Mouse (Mus musculus) hindbrain, embryonic 13.5 days (tissue): ENCODE measurements around the gene Gria3. TPM values are rescaled to one million over a fixed set of nuclear protein-coding genes. Genes with fewer than 3 reads are reported as not detected.
A peak's percentile ranks its signal among the peaks of the same experiment; 100 is the strongest.

ENCODE experiments used
- ATAC-seq: fragments of 200-750 bp; cut with Nextera tagmentation; 2 replicates; pipeline ENCODE4 v1.8.0; 2017; ENCODE audit warnings: moderate TSS enrichment; ENCODE audit not compliant: low FRiP score
- H3K27ac ChIP-seq: fragments of 300-500 bp; sonication (generic); 2 replicates; pipeline ENCODE4 v1.5.1; 2015; ENCODE audit warnings: inconsistent platforms, mild to moderate bottlenecking, moderate library complexity
- H3K27me3 ChIP-seq: fragments of 300-500 bp; sonication (generic); 2 replicates; pipeline ENCODE4 v1.6.1; 2015; ENCODE audit warnings: mild to moderate bottlenecking, inconsistent platforms
- H3K36me3 ChIP-seq: fragments of 300-500 bp; sonication (generic); 2 replicates; pipeline ENCODE4 v1.6.1; 2015; ENCODE audit warnings: mild to moderate bottlenecking, inconsistent platforms
- H3K4me1 ChIP-seq: fragments of 300-500 bp; sonication (generic); replicated peaks from 2 replicates; pipeline ENCODE4 v1.6.1; 2015; ENCODE audit warnings: inconsistent platforms
- H3K4me2 ChIP-seq: fragments of 300-500 bp; sonication (generic); 2 replicates; pipeline ENCODE4 v1.6.1; 2015; ENCODE audit warnings: inconsistent platforms, mild to moderate bottlenecking, moderate library complexity
- H3K4me3 ChIP-seq: fragments of 300-500 bp; sonication (generic); 2 replicates; pipeline ENCODE4 v1.5.1; 2015; ENCODE audit warnings: mild to moderate bottlenecking, inconsistent platforms
- H3K9ac ChIP-seq: fragments of 300-500 bp; sonication (generic); 2 replicates; pipeline ENCODE4 v1.6.1; 2015; ENCODE audit warnings: mild to moderate bottlenecking, inconsistent platforms
- H3K9me3 ChIP-seq: fragments of 300-500 bp; sonication (generic); 2 replicates; pipeline ENCODE4 v1.6.1; 2016; ENCODE audit warnings: inconsistent platforms
- WGBS: fragments of 180-500 bp; shearing (Covaris S2); methylation state at CpG from one replicate; pipeline ENCODE4 v1.1.7; 2015; 5-methylcytosine and 5-hydroxymethylcytosine counted together
- polyA plus RNA-seq: library from polyadenylated mRNA; unstranded; fragments of >200 nt; fragmentation: Nextera tagmentation; extraction: Ambion mirVana; gene quantifications from 2 replicates; pipeline ENCODE4 v1.2.1, GENCODE M21; 2015

The Gria3 gene
- polyA plus RNA-seq = 13.3 and 13.4 TPM in 2 replicates

DNA sequence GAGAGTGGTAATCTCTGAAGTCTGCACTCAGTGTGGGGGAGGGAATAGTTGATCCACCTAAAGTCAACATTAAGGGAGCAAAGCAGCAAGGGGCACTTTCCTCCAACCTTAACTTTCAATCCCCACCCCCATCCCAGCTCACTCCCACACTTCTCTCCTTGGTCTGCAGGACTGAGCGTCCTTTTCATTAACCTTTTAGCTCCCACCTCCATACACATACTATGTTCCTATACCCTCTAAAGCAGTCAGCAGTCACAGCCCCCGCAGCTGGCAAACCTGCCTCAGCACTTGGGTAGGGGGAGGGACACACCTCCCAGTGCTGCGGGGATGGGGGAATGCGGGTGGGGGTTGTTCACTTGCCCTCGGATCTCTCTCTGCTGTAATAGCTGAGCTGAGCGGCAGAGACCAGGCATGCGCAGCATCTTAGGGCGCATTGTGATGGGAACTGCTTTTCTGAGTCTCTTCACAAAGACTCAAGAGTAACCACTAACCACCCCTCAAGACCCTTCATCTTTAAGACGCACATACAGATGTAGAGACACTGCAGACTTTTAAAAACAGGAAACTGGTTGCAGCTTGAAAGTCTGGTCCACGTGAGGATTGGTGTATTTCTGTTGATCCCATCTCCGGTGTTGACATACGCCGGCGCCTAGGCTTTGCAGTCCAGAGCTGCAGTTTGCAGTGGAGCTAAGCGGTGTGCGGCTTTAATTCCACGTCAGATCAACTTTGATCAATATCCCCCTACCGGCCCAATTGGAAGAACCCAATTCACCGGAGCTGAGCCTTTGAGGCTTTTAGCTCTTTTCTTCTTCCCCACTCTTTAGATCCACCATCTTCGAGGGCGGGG is at the start of gene Gria3:
TSS of gene Gria3 (plus strand) at position 797 of the 847 bp plus-strand sequence.
- H3K9ac ChIP-seq = peak within 1 kb of the TSS; percentile 68
- peak within 1 kb of the TSS; percentile 65 for H3K4me2 ChIP-seq
- no peaks in the 10 kb centered on the region for H3K9me3 ChIP-seq
- peak within 1 kb of the TSS; percentile 71 for H3K27ac ChIP-seq
- H3K4me3 ChIP-seq = peak within 1 kb of the TSS; percentile 50
- no peaks in the 10 kb centered on the region for H3K36me3 ChIP-seq
- H3K27me3 ChIP-seq = no peaks in the 10 kb centered on the region
- H3K4me1 ChIP-seq = peaks cover 8% of the 10 kb centered on the region; the same call in 1 of the 2 replicates
- ATAC-seq = peak; percentile 81
- 14% methylated on average over 21 of the region's 21 CpGs for WGBS

DNA sequence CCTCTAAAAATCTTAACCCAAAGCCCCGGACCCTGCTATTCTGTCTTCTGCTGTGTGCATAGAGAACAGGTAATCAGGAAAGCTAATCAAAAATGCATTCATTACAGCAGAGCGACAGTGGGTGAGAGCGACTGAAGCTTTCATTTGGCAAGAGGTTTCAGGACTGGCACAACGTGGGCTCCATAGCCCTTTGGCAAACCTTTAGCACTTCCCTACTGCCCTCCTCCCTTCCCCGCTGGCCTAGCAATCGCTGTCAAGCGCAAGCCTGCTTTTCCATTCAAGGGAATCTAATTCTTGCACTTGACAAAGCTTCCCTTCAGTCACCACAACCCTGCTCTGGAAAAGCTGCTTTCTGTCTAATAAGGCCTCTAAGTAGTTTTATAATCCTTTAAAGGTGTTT is 13.6 kb upstream of the Gria3 start:
- no peak overlapping the region for H3K9ac ChIP-seq
- H3K27me3 ChIP-seq = no peaks in the 10 kb centered on the region
- no peak overlapping the region; the same call in 1 of the 2 replicates for H3K27ac ChIP-seq
- no peak overlapping the region for H3K4me3 ChIP-seq
- no peaks in the 10 kb centered on the region for H3K4me1 ChIP-seq
- H3K9me3 ChIP-seq = no peaks in the 10 kb centered on the region
- WGBS = 43% methylated on average over 7 of the region's 7 CpGs
- no peaks in the 10 kb centered on the region for H3K36me3 ChIP-seq
- H3K4me2 ChIP-seq = no peak overlapping the region
- ATAC-seq = no peak

DNA sequence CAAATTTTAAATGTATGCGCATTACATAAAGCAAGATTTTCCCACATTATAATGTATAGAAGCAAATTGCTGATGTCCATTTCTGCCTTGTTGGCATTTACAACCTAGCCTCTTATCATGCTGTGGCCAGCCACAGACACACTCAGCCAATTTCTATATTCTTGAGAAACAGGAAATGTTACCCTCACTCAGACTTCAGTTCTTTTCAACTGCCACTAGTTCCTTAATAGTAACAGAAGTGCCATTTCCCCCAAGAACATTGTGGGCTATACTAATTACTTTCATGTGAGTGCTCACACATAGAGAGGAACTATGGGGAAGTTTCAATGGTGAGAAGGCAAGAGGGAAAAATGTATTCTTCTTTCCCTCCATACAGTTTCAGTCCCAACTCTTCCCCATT is 11.6 kb upstream of the Gria3 start:
- no peak overlapping the region for H3K4me2 ChIP-seq
- ATAC-seq = no peak
- H3K36me3 ChIP-seq = no peaks in the 10 kb centered on the region
- no peak overlapping the region for H3K4me3 ChIP-seq
- no peak overlapping the region for H3K9ac ChIP-seq
- no peaks in the 10 kb centered on the region for H3K9me3 ChIP-seq
- no peaks in the 10 kb centered on the region for H3K27me3 ChIP-seq
- no peaks in the 10 kb centered on the region for H3K4me1 ChIP-seq
- no peak overlapping the region for H3K27ac ChIP-seq
- WGBS = 98% methylated on average over 1 of the region's 1 CpGs

DNA sequence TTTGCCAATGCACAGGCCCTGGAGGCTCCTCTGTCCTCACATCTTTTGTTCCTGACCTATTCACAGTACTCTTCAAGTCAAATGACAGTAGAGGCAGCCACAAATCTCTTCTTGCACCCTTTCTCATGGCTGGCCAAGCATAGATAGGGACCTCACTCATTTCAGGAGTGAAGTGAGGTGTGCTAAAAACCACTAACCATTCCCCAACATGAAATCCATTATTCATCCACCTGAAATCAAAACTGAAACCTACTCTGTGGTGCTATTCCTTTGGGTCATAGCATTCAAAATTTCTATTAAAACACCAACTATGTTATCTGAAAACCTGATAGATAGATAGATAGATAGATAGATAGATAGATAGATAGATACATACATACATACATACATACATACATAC is 2.2 kb upstream of the Gria3 start:
- H3K9me3 ChIP-seq = no peaks in the 10 kb centered on the region
- no peak overlapping the region for H3K4me3 ChIP-seq
- ATAC-seq = no peak

DNA sequence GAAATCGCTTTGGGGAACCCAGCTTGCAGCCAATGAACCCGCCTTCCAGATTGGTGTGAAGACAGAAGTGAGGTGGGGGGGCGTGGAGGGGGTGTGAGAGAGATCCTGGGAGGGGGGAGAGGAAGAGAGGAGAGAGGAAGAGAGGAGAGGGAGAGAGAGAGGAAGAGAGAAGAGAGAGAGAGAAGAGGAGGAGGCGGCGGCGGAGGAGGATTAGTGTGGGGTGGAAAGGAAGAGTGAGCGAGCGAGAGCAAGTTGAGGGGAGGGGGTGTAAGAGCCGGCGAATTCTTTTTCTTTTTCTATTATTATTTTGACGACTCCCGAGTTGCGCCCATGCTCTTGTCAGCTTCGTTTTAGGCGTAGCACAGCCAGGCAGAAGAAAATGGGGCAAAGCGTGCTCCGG is 532 bp downstream of the Gria3 start:
- peak overlapping the region; percentile 65 for H3K4me2 ChIP-seq
- peak; percentile 34; the same call in 1 of the 2 replicates for ATAC-seq
- peak overlapping the region; percentile 71 for H3K27ac ChIP-seq
- no peaks in the 10 kb centered on the region for H3K9me3 ChIP-seq
- H3K36me3 ChIP-seq = no peaks in the 10 kb centered on the region
- peak overlapping the region; percentile 68 for H3K9ac ChIP-seq
- H3K4me1 ChIP-seq = peaks cover 13% of the 10 kb centered on the region; the same call in 1 of the 2 replicates
- no peaks in the 10 kb centered on the region for H3K27me3 ChIP-seq
- peak overlapping the region; percentile 50 for H3K4me3 ChIP-seq
- 9% methylated on average over 15 of the region's 17 CpGs for WGBS

More for the DNA sequence above, 2.2 kb upstream of the Gria3 start:
- Histone ChIP-seq H3K27ac (no peak overlapping the region), H3K4me1 (peaks cover 7% of the 10 kb centered on the region; the same call in 1 of the 2 replicates), H3K9ac (no peak overlapping the region), H3K27me3 (no peaks in the 10 kb centered on the region), H3K4me2 (no peak overlapping the region), H3K36me3 (no peaks in the 10 kb centered on the region)

DNA sequence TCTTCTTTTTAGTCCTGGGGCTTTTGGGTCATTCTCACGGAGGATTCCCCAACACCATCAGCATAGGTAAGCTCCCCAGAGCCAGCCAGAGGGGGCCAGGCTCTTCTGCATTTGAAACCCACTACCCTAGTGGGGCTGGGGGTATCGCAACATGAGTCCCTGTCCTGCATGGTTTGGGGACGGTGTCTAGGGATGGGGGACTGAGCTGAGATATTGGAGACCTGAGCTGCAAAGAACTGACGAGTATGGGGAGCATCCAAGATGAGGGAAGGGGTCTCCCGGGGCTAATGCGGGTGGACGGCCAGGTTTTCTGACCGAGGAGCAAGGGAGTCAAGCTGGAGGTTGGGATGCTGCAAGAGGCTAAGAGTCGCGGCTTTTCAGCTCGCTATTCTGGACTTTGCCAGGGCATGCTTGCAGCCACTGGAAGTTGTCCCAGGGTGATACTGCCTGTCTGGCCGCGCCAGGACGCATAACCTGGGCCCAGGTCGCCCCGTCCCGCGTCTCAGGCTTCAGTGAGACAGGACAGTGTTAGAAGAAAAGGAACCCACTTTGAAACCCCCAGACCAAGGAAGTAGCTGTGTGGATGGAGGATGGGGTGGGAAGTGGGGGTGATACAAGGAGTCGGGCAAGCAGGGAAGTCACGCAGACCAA is 1.1 kb downstream of the Gria3 start:
- ATAC-seq = peak; percentile 44; the same call in 1 of the 2 replicates
- no peaks in the 10 kb centered on the region for H3K36me3 ChIP-seq
- peak overlapping the region; percentile 68 for H3K9ac ChIP-seq
- H3K4me2 ChIP-seq = peak overlapping the region; percentile 65
- peaks cover 17% of the 10 kb centered on the region; the same call in 1 of the 2 replicates for H3K4me1 ChIP-seq
- H3K27ac ChIP-seq = peak overlapping the region; percentile 71
- no peaks in the 10 kb centered on the region for H3K9me3 ChIP-seq
- H3K27me3 ChIP-seq = no peaks in the 10 kb centered on the region
- H3K4me3 ChIP-seq = peak overlapping the region; percentile 50
- 13% methylated on average over 20 of the region's 20 CpGs for WGBS

DNA sequence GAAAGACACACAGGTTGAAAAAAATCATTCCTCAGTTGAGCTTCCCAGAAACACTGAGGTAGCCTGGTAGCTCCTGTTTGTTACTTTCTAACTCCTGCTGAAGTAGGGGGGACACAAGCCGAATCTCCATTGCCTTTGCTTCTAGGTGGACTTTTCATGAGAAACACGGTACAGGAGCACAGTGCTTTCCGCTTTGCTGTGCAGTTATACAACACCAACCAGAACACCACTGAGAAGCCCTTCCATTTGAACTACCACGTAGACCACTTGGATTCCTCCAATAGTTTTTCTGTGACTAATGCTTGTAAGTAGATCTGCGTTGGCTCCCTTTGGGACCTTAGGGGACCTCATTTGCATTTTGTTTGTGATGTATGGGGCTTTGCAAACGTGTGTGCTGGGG is 2.0 kb downstream of the Gria3 start:
- H3K36me3 ChIP-seq = no peaks in the 10 kb centered on the region
- peaks cover 17% of the 10 kb centered on the region; the same call in 1 of the 2 replicates for H3K4me1 ChIP-seq
- H3K9ac ChIP-seq = peak overlapping the region; percentile 68; the same call in 1 of the 2 replicates
- no peak for ATAC-seq
- peak overlapping the region; percentile 50 for H3K4me3 ChIP-seq
- peak overlapping the region; percentile 65 for H3K4me2 ChIP-seq
- no peaks in the 10 kb centered on the region for H3K9me3 ChIP-seq
- no peaks in the 10 kb centered on the region for H3K27me3 ChIP-seq
- 13% methylated on average over 6 of the region's 6 CpGs for WGBS
- no peak overlapping the region for H3K27ac ChIP-seq

DNA sequence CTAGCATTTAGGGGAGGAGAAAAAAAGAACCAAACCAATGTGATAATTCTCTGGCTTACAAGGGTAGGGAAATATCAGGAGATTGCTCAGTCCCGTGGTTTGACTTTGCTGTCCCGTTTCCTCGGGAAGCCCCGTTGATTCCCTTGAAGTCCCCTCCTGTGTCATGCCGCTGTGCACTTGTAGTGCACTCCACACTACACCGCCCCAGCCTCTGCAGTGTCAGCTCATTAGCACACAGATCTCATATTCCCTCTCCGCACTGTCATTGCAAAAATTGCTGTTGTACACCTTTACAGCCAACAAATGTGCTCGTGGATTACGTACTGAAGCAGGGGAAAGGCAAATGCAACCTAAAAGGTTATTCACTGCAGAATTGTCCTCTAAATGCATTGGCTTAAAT is 5.6 kb downstream of the Gria3 start:
- Histone ChIP-seq H3K27ac (no peak overlapping the region), H3K27me3 (no peaks in the 10 kb centered on the region), H3K4me3 (no peak overlapping the region), H3K9ac (no peak overlapping the region), H3K36me3 (no peaks in the 10 kb centered on the region), H3K4me2 (peak overlapping the region; percentile 30; the same call in 1 of the 2 replicates), H3K9me3 (no peaks in the 10 kb centered on the region), H3K4me1 (peaks cover 17% of the 10 kb centered on the region; the same call in 1 of the 2 replicates)
- ATAC-seq = no peak
- 49% methylated on average over 9 of the region's 9 CpGs for WGBS

DNA sequence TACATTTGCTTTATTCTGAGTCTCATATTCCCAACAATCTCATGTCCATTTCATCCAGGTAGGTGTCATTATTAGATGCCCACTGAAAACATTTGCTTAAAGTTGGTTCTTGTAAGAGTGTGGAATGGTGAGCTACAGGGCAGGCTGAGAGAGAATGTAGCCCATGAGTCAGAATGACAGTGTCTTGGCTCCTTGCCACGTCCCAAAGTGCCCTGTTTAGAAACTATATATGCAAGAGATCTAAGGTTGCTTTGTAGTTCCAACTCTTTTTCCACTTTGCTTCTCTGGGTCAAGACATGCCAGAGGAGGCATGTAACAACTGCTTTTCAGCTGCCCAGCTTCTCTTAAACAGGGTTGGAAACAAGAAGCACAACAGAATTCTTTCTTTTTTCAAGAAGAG is 9.1 kb downstream of the Gria3 start:
- ATAC-seq = no peak
- Histone ChIP-seq H3K4me1 (peaks cover 9% of the 10 kb centered on the region; the same call in 1 of the 2 replicates), H3K27ac (no peak overlapping the region), H3K4me3 (no peak overlapping the region), H3K9me3 (no peaks in the 10 kb centered on the region), H3K4me2 (no peak overlapping the region), H3K36me3 (no peaks in the 10 kb centered on the region), H3K27me3 (no peaks in the 10 kb centered on the region), H3K9ac (no peak overlapping the region)
- WGBS = 55% methylated on average over 1 of the region's 1 CpGs

DNA sequence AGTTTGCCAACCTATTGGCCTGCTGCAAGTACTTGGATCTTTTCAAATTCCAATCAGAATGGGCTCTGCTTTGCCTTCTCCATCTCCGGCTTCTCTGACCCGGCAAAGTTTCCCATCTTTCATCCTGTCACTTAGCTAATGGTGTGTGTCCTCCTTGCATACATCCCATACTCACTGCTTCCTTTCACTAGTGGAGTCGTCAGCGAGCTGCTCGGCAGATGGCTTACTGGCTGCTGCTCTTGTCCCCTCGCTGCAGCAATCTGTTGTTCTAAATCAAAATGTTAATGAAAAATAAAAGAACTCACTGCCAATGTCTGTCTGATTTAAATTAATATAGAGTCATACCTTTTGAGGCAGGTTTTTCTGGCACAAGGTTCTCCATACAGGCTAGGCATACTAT is 25.0 kb downstream of the Gria3 start:
- Histone ChIP-seq H3K4me1 (0 out of 2 replicates have a peak, but pooled peaks cover 8% of the 10 kb centered on the region), H3K9me3 (no peaks in the 10 kb centered on the region), H3K4me3 (no peak overlapping the region), H3K36me3 (no peaks in the 10 kb centered on the region), H3K9ac (no peak overlapping the region), H3K27me3 (no peaks in the 10 kb centered on the region), H3K4me2 (peak overlapping the region; percentile 10; the same call in 1 of the 2 replicates), H3K27ac (peak overlapping the region; percentile 48)
- ATAC-seq = peak; percentile 84
- 22% methylated on average over 6 of the region's 6 CpGs for WGBS

DNA sequence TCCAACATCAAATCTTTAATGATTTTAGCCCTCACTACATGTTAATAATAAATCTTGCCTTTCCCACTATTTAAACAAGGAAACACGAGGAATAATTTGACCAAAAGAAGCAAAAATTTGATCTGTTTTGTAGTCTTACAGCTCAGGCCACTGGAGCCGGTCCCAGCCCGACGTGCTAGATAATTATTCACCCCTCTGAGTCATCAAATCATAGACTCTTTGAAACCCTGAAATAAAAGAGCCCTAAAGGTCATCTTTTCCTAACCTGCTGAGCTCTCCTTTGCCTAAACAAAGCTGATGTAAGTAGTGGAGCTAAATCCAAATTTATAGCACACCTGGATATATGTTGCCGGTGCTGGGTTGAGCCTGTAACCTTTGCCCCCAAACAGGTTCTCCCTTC is 27.4 kb downstream of the Gria3 start:
- Histone ChIP-seq H3K4me1 (0 out of 2 replicates have a peak, but pooled peaks cover 8% of the 10 kb centered on the region), H3K4me2 (no peak overlapping the region), H3K27me3 (no peaks in the 10 kb centered on the region), H3K27ac (no peak overlapping the region), H3K4me3 (no peak overlapping the region), H3K36me3 (no peaks in the 10 kb centered on the region), H3K9me3 (no peaks in the 10 kb centered on the region), H3K9ac (no peak overlapping the region)
- 84% methylated on average over 5 of the region's 5 CpGs for WGBS
- no peak for ATAC-seq

DNA sequence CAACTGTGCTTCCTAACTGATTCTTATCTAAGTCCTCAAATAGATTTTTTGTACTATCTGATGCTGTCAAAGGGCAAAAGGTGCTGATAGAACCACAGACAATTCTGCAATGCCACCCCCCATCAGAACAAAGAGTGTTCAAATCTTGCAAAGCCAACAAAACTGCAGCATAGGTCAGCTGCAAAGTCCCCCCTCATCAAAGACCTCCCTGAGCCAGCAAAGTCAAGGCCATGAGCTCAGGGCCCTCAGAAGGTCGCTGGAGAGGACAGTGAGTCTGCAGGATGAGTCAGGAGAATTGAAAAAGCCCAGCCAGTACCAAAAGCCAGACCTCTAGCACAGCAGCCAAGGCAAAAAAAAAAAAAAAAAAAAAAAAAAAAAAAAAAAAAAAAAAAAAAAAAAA is 34.9 kb downstream of the Gria3 start:
- no peak for ATAC-seq
- Histone ChIP-seq H3K4me1 (no peaks in the 10 kb centered on the region), H3K36me3 (no peaks in the 10 kb centered on the region), H3K9me3 (no peaks in the 10 kb centered on the region), H3K4me2 (no peak overlapping the region), H3K27ac (no peak overlapping the region), H3K9ac (no peak overlapping the region), H3K4me3 (no peak overlapping the region), H3K27me3 (no peaks in the 10 kb centered on the region)
- 33% methylated on average over 1 of the region's 1 CpGs for whole genome bisulfite sequencing
